In genomic region chr11:57070196-57070901, GRCm38 (mm10) we compare ENCODE assay signal across 16 mouse cellular contexts. TPM values are rescaled to one million over a fixed set of nuclear protein-coding genes. Genes with fewer than 3 reads are reported as not detected.
DNase-seq lines count a peak whose midpoint lies in the region; ATAC-seq and TF ChIP-seq lines count a peak whose summit lies in the region.
"Had no signal": no experiment of that assay in that cellular context is flagged by ENCODE, and none has a peak within 500 bp of the region (broad histone marks: within the 10 kb centered on the region; RNA-seq: fewer than 3 reads in every experiment).

No protein-coding gene starts in this region.

- peaks cover 6% of the 10 kb centered on the region; the same call in 1 of the 2 replicates for H3K4me1 ChIP-seq in forebrain, embryonic 15.5 days
- peaks cover 9% of the 10 kb centered on the region for H3K4me1 ChIP-seq in hindbrain, embryonic 16.5 days (ENCODE audit: control insufficient read depth, insufficient read depth, low read depth, low read length)
- H3K4me1 ChIP-seq in olfactory bulb, adult 2 months (ENCODE audit: control insufficient read depth, insufficient read depth, low read length) = peaks cover 14% of the 10 kb centered on the region
- H3K4me1 ChIP-seq: megakaryocyte, embryonic 14.5 days had no signal

- ATAC-seq in forebrain, embryonic 15.5 days (replicated peaks) = peak; percentile 76
- peak; percentile 72 for ATAC-seq in hindbrain, embryonic 16.5 days

- no peak overlapping the region for H3K9ac ChIP-seq in forebrain, embryonic 15.5 days (replicated peaks)
- H3K9ac ChIP-seq in hindbrain, embryonic 16.5 days (ENCODE audit: low read depth, low read length) = no peak overlapping the region

- no peaks in the 10 kb centered on the region for H3K27me3 ChIP-seq in forebrain, embryonic 15.5 days
- H3K27me3 ChIP-seq in hindbrain, embryonic 16.5 days (replicated peaks; ENCODE audit: control insufficient read depth, insufficient read depth, low read length) = no peaks in the 10 kb centered on the region
- H3K27me3 ChIP-seq: megakaryocyte, embryonic 14.5 days had no signal

- no peak for TF ChIP-seq POLR2A in olfactory bulb, adult 2 months (IDR thresholded peaks at IDR 0.05; ENCODE audit: insufficient read depth, low read depth, low read length)

- H3K4me3 ChIP-seq in forebrain, embryonic 15.5 days = no peak overlapping the region
- H3K4me3 ChIP-seq in hindbrain, embryonic 16.5 days (ENCODE audit: low read length) = no peak overlapping the region
- H3K4me3 ChIP-seq in olfactory bulb, adult 2 months (ENCODE audit: insufficient read depth, low read depth, low read length) = no peak overlapping the region
- H3K4me3 ChIP-seq: megakaryocyte, embryonic 14.5 days had no signal

- H3K9me3 ChIP-seq in forebrain, embryonic 15.5 days = no peaks in the 10 kb centered on the region
- H3K9me3 ChIP-seq in hindbrain, embryonic 16.5 days (ENCODE audit: control insufficient read depth, low read length) = no peaks in the 10 kb centered on the region

- WGBS in forebrain, embryonic 15.5 days = 50% methylated on average over 8 of the region's 8 CpGs
- 38% methylated on average over 8 of the region's 8 CpGs for WGBS in hindbrain, embryonic 16.5 days
- 15% methylated on average over 8 of the region's 8 CpGs for WGBS in olfactory bulb, adult 2 months

- DNase-seq in layer of hippocampus, adult 18-20 months (ENCODE audit: low spot score in 2 of 2) = peak; percentile 56 to 65
- DNase-seq in layer of hippocampus, postnatal 25 days (ENCODE audit: extremely low spot score in 1 of 2, low spot score in 1 of 2) = no peak
- DNase-seq in adrenal gland, postnatal 25 days = no peak
- DNase-seq in cerebellum, adult 11 months = no peak
- DNase-seq: heart, adult 18-20 months; heart, postnatal 14 days; kidney, adult 9 months; right cerebral cortex, postnatal 25 days; thymus, postnatal 25 days had no signal

- no peak for TF ChIP-seq CTCF in olfactory bulb, adult 2 months (IDR thresholded peaks at IDR 0.05; ENCODE audit: insufficient read depth, low read depth, low read length)

- peak overlapping the region; percentile 44 for H3K27ac ChIP-seq in forebrain, embryonic 15.5 days (replicated peaks)
- peak overlapping the region; percentile 19; the same call in 1 of the 2 replicates for H3K27ac ChIP-seq in hindbrain, embryonic 16.5 days (ENCODE audit: low read depth, low read length)
- peak overlapping the region; percentile 71 for H3K27ac ChIP-seq in olfactory bulb, adult 2 months (ENCODE audit: insufficient read depth, low read depth, low read length)

- H3K4me2 ChIP-seq in forebrain, embryonic 15.5 days (replicated peaks) = no peak overlapping the region
- H3K4me2 ChIP-seq in hindbrain, embryonic 16.5 days (ENCODE audit: low read length) = no peak overlapping the region

- no peaks in the 10 kb centered on the region for H3K36me3 ChIP-seq in forebrain, embryonic 15.5 days
- H3K36me3 ChIP-seq in hindbrain, embryonic 16.5 days (ENCODE audit: control insufficient read depth, insufficient read depth, low read length) = no peaks in the 10 kb centered on the region

RNA-seq across cellular contexts. Expression of gene Gria1, which starts 59.2 kb away (rescaled TPM):
- 100 to 1,000 TPM; 712 to 732 TPM for total RNA-seq in layer of hippocampus, adult 18-20 months (2021)
- total RNA-seq in layer of hippocampus, postnatal 25 days (2021) = 100 to 1,000 TPM; 673 to 728 TPM
- polyA plus RNA-seq in forebrain, embryonic 15.5 days (2015; fragmentation: Nextera tagmentation; extraction: Ambion mirVana) = 55.2 and 60.6 TPM in 2 replicates
- polyA plus RNA-seq in hindbrain, embryonic 16.5 days (2015; fragmentation: Nextera tagmentation; extraction: Ambion mirVana) = 47.7 and 48.8 TPM in 2 replicates
- polyA plus RNA-seq in olfactory bulb, adult 2 months (2012; ENCODE audit: insufficient read depth, insufficient read length, low replicate concordance, missing spikeins) = 75.4 and 633 TPM in 2 replicates
- total RNA-seq in adrenal gland, postnatal 25 days (2021) = 0.24 TPM in 1 of 2 replicates, not detected in the other
- total RNA-seq: common myeloid progenitor, adult 5-6 weeks; neutrophil, adult 5-6 weeks had no signal
- polyA plus RNA-seq: liver, adult 2 months had no signal

Comparison
In these comparisons a context has a peak if more than half of its experiments do, and no peak if none do; other contexts are left out.
1. DNase-seq: peak in layer of hippocampus, adult 18-20 months (2 of 2); none in layer of hippocampus, postnatal 25 days (0 of 2), adrenal gland, postnatal 25 days (single experiment) and cerebellum, adult 11 months (single experiment).
2. H3K27ac ChIP-seq: peak in every context shown above with its lines; median percentile 71 in olfactory bulb, adult 2 months; 44 in forebrain, embryonic 15.5 days; 19 in hindbrain, embryonic 16.5 days.
3. RNA of gene Gria1, which starts 59.2 kb away (total RNA-seq): 712 to 732 TPM in layer of hippocampus, adult 18-20 months and 673 to 728 TPM in layer of hippocampus, postnatal 25 days; 0.24 TPM in adrenal gland, postnatal 25 days; every median in the first group is over 100 times any median in the second.